In the genomic region with DNA sequence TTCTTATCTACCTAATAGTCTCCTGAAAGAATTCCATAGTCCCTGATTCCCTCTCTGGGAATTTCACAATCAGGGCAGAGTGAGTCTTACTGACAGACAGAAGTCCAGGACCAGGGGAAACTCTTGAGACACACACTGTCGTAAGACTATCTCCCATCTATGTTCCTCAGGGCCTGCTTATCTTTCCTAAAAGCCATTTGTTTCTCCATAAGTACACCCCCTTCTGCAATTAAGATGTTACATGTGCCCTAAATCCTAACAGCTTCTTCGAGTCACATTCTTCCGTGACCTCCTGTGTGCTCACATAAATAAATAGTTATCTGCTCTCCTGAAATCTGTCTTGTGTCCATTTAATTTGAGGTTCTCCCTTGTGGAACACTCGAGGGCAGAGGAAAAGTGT, we compare ENCODE assay signal across 16 mouse cellular contexts.
"Had no signal": no experiment of that assay in that cellular context is flagged by ENCODE, and none has a peak within 500 bp of the region (broad histone marks: within the 10 kb centered on the region; RNA-seq: fewer than 3 reads in every experiment).

No protein-coding gene starts in this region.

- H3K27me3 ChIP-seq: neural tube, embryonic 15.5 days; stomach, embryonic 15.5 days had no signal

- H3K27ac ChIP-seq: neural tube, embryonic 13.5 days; neural tube, embryonic 15.5 days; stomach, embryonic 15.5 days; stomach, postnatal 0 days had no signal

- H3K4me1 ChIP-seq: neural tube, embryonic 13.5 days; neural tube, embryonic 15.5 days; stomach, embryonic 15.5 days had no signal

- H3K4me2 ChIP-seq: neural tube, embryonic 13.5 days; neural tube, embryonic 15.5 days; stomach, embryonic 15.5 days had no signal

- H3K9ac ChIP-seq: neural tube, embryonic 13.5 days; neural tube, embryonic 15.5 days; stomach, embryonic 15.5 days had no signal

- H3K9me3 ChIP-seq: neural tube, embryonic 13.5 days; neural tube, embryonic 15.5 days; stomach, embryonic 15.5 days had no signal

- DNase-seq: retina, postnatal 1 day; right cerebral cortex, adult 18-20 months; right cerebral cortex, postnatal 14 days; right cerebral cortex, postnatal 25 days; right cerebral cortex, postnatal 4 days; spleen, adult 18-20 months; thymus, adult 18-20 months; thymus, adult 2 months; thymus, postnatal 14 days; thymus, postnatal 25 days; thymus, postnatal 36 days; thymus, postnatal 4 days had no signal

- H3K36me3 ChIP-seq: neural tube, embryonic 13.5 days; neural tube, embryonic 15.5 days; stomach, embryonic 15.5 days had no signal

- H3K4me3 ChIP-seq: neural tube, embryonic 13.5 days; neural tube, embryonic 15.5 days; stomach, embryonic 15.5 days had no signal
